Mouse (Mus musculus): Measurements from ENCODE around the gene C1qtnf5. TPM values are rescaled to one million over a fixed set of nuclear protein-coding genes. Genes with fewer than 3 reads are reported as not detected.
A peak's percentile ranks its signal among the peaks of the same experiment; 100 is the strongest.

Gene C1qtnf5
- polyA plus RNA-seq, 1 experiment, result not detected

DNA sequence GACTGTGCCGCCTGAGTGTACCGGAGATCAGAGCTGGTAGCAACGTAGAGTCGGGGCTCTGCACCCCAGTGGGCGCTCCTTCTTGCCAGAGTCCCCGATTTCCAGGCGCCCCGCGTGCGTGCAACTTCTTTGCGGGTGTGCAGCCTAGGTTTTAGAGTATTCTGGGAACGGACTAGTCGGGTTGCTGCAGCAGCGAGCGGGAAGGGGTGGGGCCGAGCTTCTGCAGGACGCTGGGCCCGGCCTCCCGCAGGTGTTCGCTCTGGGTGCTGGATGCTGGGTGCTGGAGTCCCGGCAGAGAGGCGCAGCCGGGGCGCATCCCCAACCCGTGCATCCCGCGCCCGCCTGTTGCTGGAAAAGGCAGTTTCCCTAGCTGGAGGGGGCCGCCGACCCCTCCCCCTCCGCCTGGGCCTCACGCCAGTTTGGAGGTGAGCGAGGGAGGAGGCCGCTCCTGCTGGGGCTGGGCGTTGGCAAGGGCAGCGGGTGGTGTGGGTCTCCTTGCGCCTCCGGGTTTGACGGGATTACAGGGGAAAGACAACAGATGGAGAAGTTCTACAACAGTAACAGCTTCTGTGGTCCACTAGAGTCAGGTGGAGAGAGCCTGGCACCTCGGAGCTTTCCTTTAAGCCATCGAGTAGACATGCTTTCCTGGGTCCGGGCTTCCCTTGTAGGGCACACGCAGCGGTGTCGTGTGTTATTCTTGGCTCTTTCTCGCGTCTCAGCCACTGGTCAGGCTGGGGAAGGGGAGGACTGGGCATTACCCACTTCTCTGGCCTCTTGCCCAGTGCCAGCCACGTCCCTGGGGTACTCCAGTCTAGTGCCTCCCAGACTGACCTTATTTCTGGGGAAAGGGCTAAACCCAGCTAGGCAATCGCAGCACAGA is 28.0 kb downstream of the C1qtnf5 start:
- Histone ChIP-seq H3K9me3 (replicated peaks; ENCODE audit: control insufficient read depth, insufficient read depth, low read length, poor library complexity, severe bottlenecking) (no peaks in the 10 kb centered on the region), H3K27me3 (ENCODE audit: control insufficient read depth, insufficient read depth, low read length, poor library complexity, severe bottlenecking) (no peaks in the 10 kb centered on the region), H3K9ac (ENCODE audit: low read depth, poor library complexity, severe bottlenecking) (peak overlapping the region; percentile 87), H3K27ac (ENCODE audit: insufficient read depth, low read length) (no peak overlapping the region), H3K36me3 (ENCODE audit: control insufficient read depth, insufficient read depth, low read length, poor library complexity, severe bottlenecking) (peaks cover 32% of the 10 kb centered on the region), H3K4me3 (ENCODE audit: low read depth, low read length) (peak overlapping the region; percentile 82), H3K4me1 (ENCODE audit: control insufficient read depth, insufficient read depth, low read length) (peaks cover 6% of the 10 kb centered on the region)
- no peak for TF ChIP-seq CTCF (IDR thresholded peaks at IDR 0.05; ENCODE audit: low read depth, low read length)
- TF ChIP-seq EP300 (IDR thresholded peaks at IDR 0.05; ENCODE audit: insufficient read depth, low read depth, low read length), result 0 out of 2 replicates have a peak, but pooled peaks have one; percentile 21

GRCm38 (mm10) chr9:44135731-44136411 is 28.8 kb downstream of the C1qtnf5 start:
- Histone ChIP-seq H3K4me3 (ENCODE audit: low read depth, low read length) (peak overlapping the region; percentile 82), H3K9me3 (replicated peaks; ENCODE audit: control insufficient read depth, insufficient read depth, low read length, poor library complexity, severe bottlenecking) (no peaks in the 10 kb centered on the region), H3K27ac (ENCODE audit: insufficient read depth, low read length) (no peak overlapping the region), H3K36me3 (ENCODE audit: control insufficient read depth, insufficient read depth, low read length, poor library complexity, severe bottlenecking) (peaks cover 35% of the 10 kb centered on the region), H3K4me1 (ENCODE audit: control insufficient read depth, insufficient read depth, low read length) (peaks cover 9% of the 10 kb centered on the region), H3K27me3 (ENCODE audit: control insufficient read depth, insufficient read depth, low read length, poor library complexity, severe bottlenecking) (no peaks in the 10 kb centered on the region), H3K9ac (ENCODE audit: low read depth, poor library complexity, severe bottlenecking) (peak overlapping the region; percentile 87)
- no peak for TF ChIP-seq CTCF (IDR thresholded peaks at IDR 0.05; ENCODE audit: low read depth, low read length)
- TF ChIP-seq EP300 (IDR thresholded peaks at IDR 0.05; ENCODE audit: insufficient read depth, low read depth, low read length), result no peak
- TF ChIP-seq POLR2A (IDR thresholded peaks at IDR 0.05; ENCODE audit: insufficient read depth, low read length), result no peak

GRCm38 (mm10) chr9:44137846-44138245 is 30.8 kb downstream of the C1qtnf5 start:
- Histone ChIP-seq H3K4me1 (ENCODE audit: control insufficient read depth, insufficient read depth, low read length) (peaks cover 7% of the 10 kb centered on the region), H3K9ac (ENCODE audit: low read depth, poor library complexity, severe bottlenecking) (no peak overlapping the region), H3K36me3 (ENCODE audit: control insufficient read depth, insufficient read depth, low read length, poor library complexity, severe bottlenecking) (peaks cover 47% of the 10 kb centered on the region)

GRCm38 (mm10) chr9:44141951-44142350 is 34.9 kb downstream of the C1qtnf5 start:
- Histone ChIP-seq H3K4me3 (ENCODE audit: low read depth, low read length) (no peak overlapping the region), H3K27me3 (ENCODE audit: control insufficient read depth, insufficient read depth, low read length, poor library complexity, severe bottlenecking) (no peaks in the 10 kb centered on the region), H3K4me1 (ENCODE audit: control insufficient read depth, insufficient read depth, low read length) (peaks cover 6% of the 10 kb centered on the region), H3K9ac (ENCODE audit: low read depth, poor library complexity, severe bottlenecking) (no peak overlapping the region), H3K27ac (ENCODE audit: insufficient read depth, low read length) (no peak overlapping the region), H3K9me3 (replicated peaks; ENCODE audit: control insufficient read depth, insufficient read depth, low read length, poor library complexity, severe bottlenecking) (no peaks in the 10 kb centered on the region), H3K36me3 (ENCODE audit: control insufficient read depth, insufficient read depth, low read length, poor library complexity, severe bottlenecking) (peaks cover 42% of the 10 kb centered on the region)
- TF ChIP-seq EP300 (IDR thresholded peaks at IDR 0.05; ENCODE audit: insufficient read depth, low read depth, low read length) (no peak), CTCF (IDR thresholded peaks at IDR 0.05; ENCODE audit: low read depth, low read length) (no peak), POLR2A (IDR thresholded peaks at IDR 0.05; ENCODE audit: insufficient read depth, low read length) (no peak)

More at GRCm38 (mm10) chr9:44137846-44138245, 30.8 kb downstream of the C1qtnf5 start:
- Histone ChIP-seq H3K4me3 (ENCODE audit: low read depth, low read length) (no peak overlapping the region), H3K9me3 (replicated peaks; ENCODE audit: control insufficient read depth, insufficient read depth, low read length, poor library complexity, severe bottlenecking) (no peaks in the 10 kb centered on the region), H3K27ac (ENCODE audit: insufficient read depth, low read length) (no peak overlapping the region), H3K27me3 (ENCODE audit: control insufficient read depth, insufficient read depth, low read length, poor library complexity, severe bottlenecking) (no peaks in the 10 kb centered on the region)
- no peak for TF ChIP-seq CTCF (IDR thresholded peaks at IDR 0.05; ENCODE audit: low read depth, low read length)
- TF ChIP-seq EP300 (IDR thresholded peaks at IDR 0.05; ENCODE audit: insufficient read depth, low read depth, low read length), result no peak
- no peak for TF ChIP-seq POLR2A (IDR thresholded peaks at IDR 0.05; ENCODE audit: insufficient read depth, low read length)

GRCm38 (mm10) chr9:44143421-44143820 is 36.4 kb downstream of the C1qtnf5 start:
- peaks cover 6% of the 10 kb centered on the region for H3K4me1 ChIP-seq (ENCODE audit: control insufficient read depth, insufficient read depth, low read length)
- TF ChIP-seq EP300 (IDR thresholded peaks at IDR 0.05; ENCODE audit: insufficient read depth, low read depth, low read length), result no peak
- TF ChIP-seq CTCF (IDR thresholded peaks at IDR 0.05; ENCODE audit: low read depth, low read length), result no peak
- TF ChIP-seq POLR2A (IDR thresholded peaks at IDR 0.05; ENCODE audit: insufficient read depth, low read length), result no peak
- H3K4me3 ChIP-seq (ENCODE audit: low read depth, low read length), result no peak overlapping the region
- H3K27ac ChIP-seq (ENCODE audit: insufficient read depth, low read length), result peak overlapping the region; percentile 13; the same call in 1 of the 2 replicates
- no peaks in the 10 kb centered on the region for H3K9me3 ChIP-seq (replicated peaks; ENCODE audit: control insufficient read depth, insufficient read depth, low read length, poor library complexity, severe bottlenecking)
- peaks cover 30% of the 10 kb centered on the region for H3K36me3 ChIP-seq (ENCODE audit: control insufficient read depth, insufficient read depth, low read length, poor library complexity, severe bottlenecking)
- 0 out of 2 replicates have a peak overlapping the region, but pooled peaks have one; percentile 6 for H3K9ac ChIP-seq (ENCODE audit: low read depth, poor library complexity, severe bottlenecking)
- H3K27me3 ChIP-seq (ENCODE audit: control insufficient read depth, insufficient read depth, low read length, poor library complexity, severe bottlenecking), result no peaks in the 10 kb centered on the region

Measured in ES-Bruce4 (cell line).